In genomic region chr12:105993356-105993755, GRCm38 (mm10) we compare ENCODE assay signal across 20 mouse cellular contexts. TPM values are rescaled to one million over a fixed set of nuclear protein-coding genes. Genes with fewer than 3 reads are reported as not detected.
DNase-seq lines count a peak whose midpoint lies in the region; ATAC-seq and TF ChIP-seq lines count a peak whose summit lies in the region.
"Had no signal": no experiment of that assay in that cellular context is flagged by ENCODE, and none has a peak within 500 bp of the region (broad histone marks: within the 10 kb centered on the region; RNA-seq: fewer than 3 reads in every experiment).

No protein-coding gene starts in this region.

- DNase-seq in neural tube, embryonic 11.5 days (ENCODE audit: low spot score) = no peak
- DNase-seq in neural tube, embryonic 10.5 days (ENCODE audit: extremely low spot score, low spot score) = no peak
- DNase-seq in adrenal gland, adult 2 months = peak; percentile 66
- DNase-seq in adrenal gland, postnatal 14 days = peak; percentile 72
- DNase-seq in left cerebral cortex, postnatal 4 days = no peak
- no peak for DNase-seq in lung, adult 2 months
- DNase-seq: cerebellum, adult 18-20 months; cerebellum, adult 9-11 months; cerebellum, postnatal 36 days; gastrocnemius, postnatal 14 days; heart, adult 2 months; kidney, adult 11 months had no signal

- H3K4me1 ChIP-seq in forebrain, embryonic 13.5 days = peaks cover 18% of the 10 kb centered on the region
- H3K4me1 ChIP-seq in forebrain, embryonic 16.5 days (replicated peaks; ENCODE audit: control insufficient read depth, insufficient read depth, low read length) = peaks cover 14% of the 10 kb centered on the region
- H3K4me1 ChIP-seq in neural tube, embryonic 11.5 days (ENCODE audit: control insufficient read depth, insufficient read depth, low read length) = no peaks in the 10 kb centered on the region; the same call in 1 of the 2 replicates
- no peaks in the 10 kb centered on the region for H3K4me1 ChIP-seq in lung, adult 2 months (ENCODE audit: control insufficient read depth, insufficient read depth, low read length)
- H3K4me1 ChIP-seq: hindbrain, embryonic 12.5 days had no signal

- no peak overlapping the region for H3K4me3 ChIP-seq in forebrain, embryonic 13.5 days
- H3K4me3 ChIP-seq in forebrain, embryonic 16.5 days (replicated peaks; ENCODE audit: low read length) = no peak overlapping the region
- no peak overlapping the region for H3K4me3 ChIP-seq in neural tube, embryonic 11.5 days (ENCODE audit: low read depth, low read length)
- no peak overlapping the region for H3K4me3 ChIP-seq in lung, adult 2 months (replicated peaks; ENCODE audit: extremely low read depth, low read depth, low read length)
- H3K4me3 ChIP-seq: embryonic facial prominence, embryonic 13.5 days; heart, adult 2 months; heart, embryonic 15.5 days; hindbrain, embryonic 12.5 days had no signal

- H3K4me2 ChIP-seq in forebrain, embryonic 13.5 days = no peak overlapping the region
- H3K4me2 ChIP-seq in forebrain, embryonic 16.5 days (ENCODE audit: low read length) = no peak overlapping the region
- no peak overlapping the region for H3K4me2 ChIP-seq in neural tube, embryonic 11.5 days (ENCODE audit: low read depth)
- H3K4me2 ChIP-seq: embryonic facial prominence, embryonic 13.5 days; heart, embryonic 11.5 days; heart, embryonic 15.5 days; hindbrain, embryonic 12.5 days had no signal

- no peak for ATAC-seq in forebrain, embryonic 13.5 days
- no peak for ATAC-seq in forebrain, embryonic 16.5 days
- ATAC-seq in neural tube, embryonic 11.5 days (ENCODE audit: insufficient read depth, low FRiP score, low TSS enrichment) = no peak
- ATAC-seq: hindbrain, postnatal 0 days had no signal

- no peak for TF ChIP-seq CTCF in lung, adult 2 months (IDR thresholded peaks at IDR 0.05; ENCODE audit: insufficient read depth, low read length)

- peak overlapping the region; percentile 10; the same call in 1 of the 2 replicates for H3K27ac ChIP-seq in forebrain, embryonic 13.5 days
- H3K27ac ChIP-seq in forebrain, embryonic 16.5 days (ENCODE audit: low read length) = no peak overlapping the region
- 0 out of 2 replicates have a peak overlapping the region, but pooled peaks have one; percentile 14 for H3K27ac ChIP-seq in neural tube, embryonic 11.5 days (ENCODE audit: low read depth, low read length)
- H3K27ac ChIP-seq: embryonic facial prominence, embryonic 13.5 days; heart, adult 2 months; heart, embryonic 15.5 days; hindbrain, embryonic 12.5 days; hindbrain, postnatal 0 days had no signal

- no peaks in the 10 kb centered on the region for H3K36me3 ChIP-seq in forebrain, embryonic 13.5 days (ENCODE audit: poor library complexity, severe bottlenecking)
- H3K36me3 ChIP-seq in forebrain, embryonic 16.5 days (ENCODE audit: control insufficient read depth, insufficient read depth) = no peaks in the 10 kb centered on the region
- H3K36me3 ChIP-seq in neural tube, embryonic 11.5 days (ENCODE audit: control insufficient read depth, insufficient read depth, low read length) = no peaks in the 10 kb centered on the region
- H3K36me3 ChIP-seq: embryonic facial prominence, embryonic 13.5 days; heart, embryonic 15.5 days; hindbrain, embryonic 12.5 days had no signal

- H3K9me3 ChIP-seq in forebrain, embryonic 13.5 days (replicated peaks) = no peaks in the 10 kb centered on the region
- H3K9me3 ChIP-seq in forebrain, embryonic 16.5 days (ENCODE audit: control insufficient read depth, low read length) = no peaks in the 10 kb centered on the region
- H3K9me3 ChIP-seq in neural tube, embryonic 11.5 days (ENCODE audit: control insufficient read depth, low read length) = no peaks in the 10 kb centered on the region
- H3K9me3 ChIP-seq: embryonic facial prominence, embryonic 13.5 days; heart, embryonic 15.5 days; hindbrain, embryonic 12.5 days had no signal

- no peak overlapping the region for H3K9ac ChIP-seq in forebrain, embryonic 13.5 days
- no peak overlapping the region for H3K9ac ChIP-seq in forebrain, embryonic 16.5 days (replicated peaks; ENCODE audit: low read depth, low read length)
- no peak overlapping the region for H3K9ac ChIP-seq in neural tube, embryonic 11.5 days (ENCODE audit: low read length)
- H3K9ac ChIP-seq: embryonic facial prominence, embryonic 13.5 days; heart, embryonic 15.5 days; hindbrain, embryonic 12.5 days had no signal

- intact Hi-C loops in left cerebral cortex, postnatal 4 days (cut with DNase I) = no loop called here

- peaks cover 10% of the 10 kb centered on the region for H3K27me3 ChIP-seq in forebrain, embryonic 13.5 days
- no peaks in the 10 kb centered on the region for H3K27me3 ChIP-seq in forebrain, embryonic 16.5 days (replicated peaks; ENCODE audit: control insufficient read depth, insufficient read depth, low read length)
- H3K27me3 ChIP-seq in neural tube, embryonic 11.5 days (ENCODE audit: control insufficient read depth, insufficient read depth, low read length) = no peaks in the 10 kb centered on the region
- H3K27me3 ChIP-seq: CH12.LX; embryonic facial prominence, embryonic 13.5 days; heart, embryonic 15.5 days; hindbrain, embryonic 12.5 days had no signal

- TF ChIP-seq POLR2A in lung, adult 2 months (IDR thresholded peaks at IDR 0.05; ENCODE audit: borderline replicate concordance, extremely low read depth, low read depth, low read length) = no peak

- WGBS in forebrain, embryonic 13.5 days = 75% methylated on average over 7 of the region's 7 CpGs
- 74% methylated on average over 7 of the region's 7 CpGs for WGBS in forebrain, embryonic 16.5 days
- 49% methylated on average over 7 of the region's 7 CpGs for WGBS in neural tube, embryonic 11.5 days
- 47% methylated on average over 7 of the region's 7 CpGs for WGBS in lung, adult 2 months

RNA-seq across cellular contexts. Expression of gene Vrk1, which starts 16.7 kb away (rescaled TPM):
- polyA plus RNA-seq in forebrain, embryonic 13.5 days (2015; fragmentation: Nextera tagmentation; extraction: Ambion mirVana) = 98.6 and 101 TPM in 2 replicates
- 68.3 and 80.2 TPM in 2 replicates for polyA plus RNA-seq in forebrain, embryonic 16.5 days (2015; fragmentation: Nextera tagmentation; extraction: Ambion mirVana)
- 87.7 and 88.4 TPM in 2 replicates for polyA plus RNA-seq in neural tube, embryonic 11.5 days (2014; fragmentation: Nextera tagmentation; extraction: Ambion mirVana)
- 10 to 100 TPM; 13.6 to 14.9 TPM for total RNA-seq in adrenal gland, adult 2 months (2021)
- polyA plus RNA-seq in adrenal gland, adult 2 months (2012; rRNA removed) = 1.6 and 1.8 TPM in 2 replicates
- total RNA-seq in adrenal gland, postnatal 14 days (2021) = 21.5 and 24.1 TPM in 2 replicates
- total RNA-seq in left cerebral cortex, postnatal 4 days (2021) = 10 to 100 TPM; 22.7 to 24.9 TPM
- polyA plus RNA-seq in lung, adult 2 months (2012; rRNA removed) = 5.2 and 7.9 TPM in 2 replicates

Comparison
In these comparisons a context has a peak if more than half of its experiments do, and no peak if none do; other contexts are left out.
1. DNase-seq: peak in adrenal gland, adult 2 months (single experiment) and adrenal gland, postnatal 14 days (single experiment); none in neural tube, embryonic 11.5 days (single experiment), neural tube, embryonic 10.5 days (single experiment), left cerebral cortex, postnatal 4 days (single experiment) and lung, adult 2 months (single experiment).